Mouse (Mus musculus): ENCODE measurements around the gene Sorl1.

DNA sequence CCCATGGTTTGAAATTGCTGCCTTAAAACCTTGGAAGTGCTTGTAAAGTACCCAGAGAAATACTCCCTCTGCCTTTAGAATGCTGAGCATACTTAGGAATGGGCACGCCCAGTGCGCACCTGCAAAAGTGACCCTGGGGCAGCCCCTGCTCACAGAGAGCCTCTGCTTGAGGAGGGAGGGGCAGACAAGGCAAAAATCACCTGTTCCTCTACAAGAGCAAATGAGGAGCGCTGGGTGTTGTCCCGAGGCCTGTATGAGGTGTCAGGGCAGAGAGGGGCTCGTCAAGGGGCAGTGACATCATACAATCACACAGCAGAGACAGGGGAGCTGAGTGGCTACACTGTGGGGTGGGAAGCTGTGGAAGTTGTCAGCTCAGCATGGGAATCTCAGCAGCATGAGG, 143.3 kb downstream of the Sorl1 start:
- TF ChIP-seq CTCF (IDR thresholded peaks at IDR 0.05; ENCODE audit: low read depth) (no peak), EP300 (IDR thresholded peaks at IDR 0.05; ENCODE audit: low read depth) (no peak)

Measured in heart, postnatal 0 days (tissue).